Mouse (Mus musculus) kidney, embryonic 14.5 days (tissue): ENCODE data around the gene Cald1. TPM values are rescaled to one million over a fixed set of nuclear protein-coding genes. Genes with fewer than 3 reads are reported as not detected.

ENCODE experiments used
- ATAC-seq: fragments of 200-750 bp; cut with Nextera tagmentation; 2 replicates; pipeline ENCODE4 v1.8.0; 2017; ENCODE audit warnings: moderate number of reproducible peaks, mild to moderate bottlenecking, moderate TSS enrichment, moderate library complexity; ENCODE audit not compliant: low FRiP score, low TSS enrichment
- H3K27ac ChIP-seq: fragments of 300-500 bp; sonication (generic); 2 replicates; pipeline ENCODE4 v1.5.1; 2014; ENCODE audit warnings: low read depth, mild to moderate bottlenecking, low read length, moderate library complexity, mixed read lengths
- H3K27me3 ChIP-seq: fragments of 300-500 bp; sonication (generic); 2 replicates; pipeline ENCODE4 v1.6.1; 2014; ENCODE audit warnings: mild to moderate bottlenecking, low read length; ENCODE audit not compliant: control insufficient read depth, insufficient read depth
- H3K36me3 ChIP-seq: fragments of 300-500 bp; sonication (generic); 2 replicates; pipeline ENCODE4 v1.6.1; 2014; ENCODE audit warnings: low read length, mixed read lengths; ENCODE audit not compliant: control insufficient read depth, insufficient read depth
- H3K4me1 ChIP-seq: fragments of 300-500 bp; sonication (generic); 2 replicates; pipeline ENCODE4 v1.6.1; 2014; ENCODE audit warnings: low read length, mixed read lengths; ENCODE audit not compliant: control insufficient read depth, insufficient read depth
- H3K4me2 ChIP-seq: fragments of 300-500 bp; sonication (generic); replicated peaks from 2 replicates; pipeline ENCODE4 v1.6.1; 2014; ENCODE audit warnings: low read depth, mild to moderate bottlenecking, low read length
- H3K4me3 ChIP-seq: fragments of 300-500 bp; sonication (generic); 2 replicates; pipeline ENCODE4 v1.5.1; 2014; ENCODE audit warnings: mild to moderate bottlenecking, low read length
- H3K9ac ChIP-seq: fragments of 300-500 bp; sonication (generic); 2 replicates; pipeline ENCODE4 v1.6.1; 2014; ENCODE audit warnings: low read depth, mild to moderate bottlenecking, low read length, moderate library complexity
- H3K9me3 ChIP-seq: fragments of 300-500 bp; sonication (generic); 2 replicates; pipeline ENCODE4 v1.6.1; 2016; ENCODE audit warnings: low read length; ENCODE audit not compliant: control insufficient read depth
- WGBS: fragments of 180-500 bp; shearing (Covaris S2); extraction: QIAGEN DNeasy Blood & Tissue Kit; methylation state at CpG from one replicate; pipeline ENCODE4 v1.1.7; 2014; 5-methylcytosine and 5-hydroxymethylcytosine counted together
- polyA plus RNA-seq: library from polyadenylated mRNA; unstranded; fragments of >200 nt; fragmentation: Nextera tagmentation; extraction: Ambion mirVana; gene quantifications from 2 replicates; pipeline ENCODE4 v1.2.1, GENCODE M21; 2014

The Cald1 gene
- polyA plus RNA-seq, 1 experiment from 2014 or later, result 193 TPM

DNA sequence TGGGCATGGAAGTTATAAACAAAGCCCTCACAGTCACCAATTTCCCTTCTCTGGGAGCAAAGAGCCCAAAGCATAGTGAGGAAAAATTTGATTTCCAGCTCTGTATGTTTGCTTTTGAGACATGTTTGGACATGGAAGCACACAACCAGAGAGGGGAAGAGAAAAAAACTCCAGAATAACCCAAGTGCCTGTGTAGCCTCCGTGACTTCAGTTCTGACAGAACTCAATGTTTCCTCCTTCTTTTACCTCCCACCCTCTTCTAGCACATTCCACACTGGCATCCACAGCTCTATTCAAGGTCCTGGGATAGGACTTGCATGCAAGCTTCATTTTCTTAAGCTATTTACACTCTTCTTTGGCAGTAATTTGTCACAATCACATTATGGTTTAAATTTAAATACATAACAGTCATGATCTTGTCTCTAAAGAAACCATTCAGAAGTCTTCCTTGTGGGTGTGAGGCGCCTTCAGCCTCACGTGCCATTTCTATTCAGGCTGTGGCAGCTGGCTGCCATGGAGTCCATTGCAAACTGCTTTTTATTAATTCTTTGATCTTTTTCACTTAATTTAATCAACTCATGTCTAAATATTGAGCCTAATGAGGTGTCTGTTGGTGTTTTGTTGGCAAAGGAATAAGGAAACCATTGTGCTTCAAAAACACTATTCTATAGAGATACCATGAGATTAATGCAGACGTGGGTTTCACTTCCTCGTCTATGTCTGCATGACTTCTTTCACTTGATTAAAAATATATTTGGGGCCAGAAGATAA, 49.9 kb downstream of the Cald1 start:
- Histone ChIP-seq H3K9me3 (no peaks in the 10 kb centered on the region), H3K36me3 (no peaks in the 10 kb centered on the region), H3K4me3 (no peak overlapping the region), H3K4me2 (no peak overlapping the region), H3K27ac (no peak overlapping the region), H3K27me3 (no peaks in the 10 kb centered on the region), H3K4me1 (no peaks in the 10 kb centered on the region), H3K9ac (no peak overlapping the region)
- no peak for ATAC-seq
- WGBS, result 83% methylated on average over 5 of the region's 5 CpGs

DNA sequence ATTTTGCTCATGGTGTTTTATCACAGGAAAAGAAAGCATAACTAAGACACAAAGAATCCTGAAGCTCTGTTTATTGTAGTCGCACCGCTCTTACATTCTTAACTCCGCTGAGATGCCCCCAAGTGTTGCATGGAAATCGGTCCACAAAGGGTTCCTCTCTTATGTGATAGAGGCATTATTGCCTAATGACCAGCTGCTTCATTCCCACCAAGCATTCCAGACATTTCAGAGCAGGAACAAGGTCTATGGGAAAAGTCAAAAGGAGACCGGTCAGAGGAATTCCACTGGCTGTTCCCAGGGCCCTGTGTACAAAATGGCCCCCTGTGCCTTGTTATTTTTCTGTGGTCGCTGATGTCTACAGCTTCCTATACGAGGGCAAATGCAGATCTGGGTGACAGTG, 53.0 kb downstream of the Cald1 start:
- H3K9ac ChIP-seq, result no peak overlapping the region
- H3K27me3 ChIP-seq, result no peaks in the 10 kb centered on the region
- H3K4me1 ChIP-seq, result no peaks in the 10 kb centered on the region
- WGBS, result 79% methylated on average over 7 of the region's 7 CpGs
- no peak overlapping the region for H3K4me3 ChIP-seq
- ATAC-seq, result no peak
- H3K27ac ChIP-seq, result no peak overlapping the region
- no peak overlapping the region for H3K4me2 ChIP-seq
- H3K9me3 ChIP-seq, result no peaks in the 10 kb centered on the region
- no peaks in the 10 kb centered on the region for H3K36me3 ChIP-seq

DNA sequence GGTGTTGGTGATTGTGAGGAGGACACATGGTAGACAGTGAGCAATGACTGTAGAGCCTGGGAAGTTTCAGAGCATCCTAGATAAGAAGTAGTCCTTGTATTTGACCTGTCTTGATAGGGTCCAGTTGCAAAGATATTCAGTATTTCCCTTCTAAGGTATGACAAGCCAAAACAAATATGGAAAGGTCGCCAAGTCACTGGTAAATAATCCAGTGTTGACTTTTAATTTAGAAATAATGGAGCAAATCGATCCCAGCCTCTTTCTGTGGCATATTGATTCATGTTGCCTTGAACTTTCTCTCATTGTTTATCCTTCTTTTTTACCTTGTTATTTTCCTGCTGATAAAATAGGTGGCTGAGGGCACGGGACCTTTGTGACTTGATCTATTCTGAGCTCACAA, 57.4 kb downstream of the Cald1 start:
- no peak overlapping the region for H3K9ac ChIP-seq
- no peaks in the 10 kb centered on the region for H3K4me1 ChIP-seq
- WGBS, result 66% methylated on average over 3 of the region's 3 CpGs
- H3K27ac ChIP-seq, result no peak overlapping the region
- H3K4me3 ChIP-seq, result no peak overlapping the region
- H3K27me3 ChIP-seq, result no peaks in the 10 kb centered on the region
- no peak overlapping the region for H3K4me2 ChIP-seq
- H3K36me3 ChIP-seq, result no peaks in the 10 kb centered on the region
- ATAC-seq, result no peak
- H3K9me3 ChIP-seq, result no peaks in the 10 kb centered on the region

DNA sequence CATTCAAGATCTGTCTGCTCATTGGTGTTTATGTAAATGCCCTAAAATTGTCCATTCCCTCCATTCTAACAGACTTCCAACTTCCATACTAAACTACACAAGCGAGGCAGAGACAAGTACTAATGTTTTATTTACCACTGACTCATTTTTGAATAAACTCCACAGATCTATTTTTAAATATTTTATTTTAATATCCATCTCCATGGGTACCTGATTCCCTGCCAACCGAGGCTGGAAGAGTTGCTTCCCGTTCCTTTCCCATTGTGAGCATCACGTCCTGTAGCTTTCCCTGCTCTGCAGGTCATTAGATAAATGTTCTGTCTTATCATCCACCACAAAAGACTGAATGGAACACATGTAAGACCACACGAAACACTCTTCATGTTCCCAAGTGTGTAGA, 60.5 kb downstream of the Cald1 start:
- Histone ChIP-seq H3K9ac (no peak overlapping the region), H3K27me3 (no peaks in the 10 kb centered on the region), H3K36me3 (no peaks in the 10 kb centered on the region), H3K27ac (no peak overlapping the region), H3K4me1 (no peaks in the 10 kb centered on the region), H3K4me3 (no peak overlapping the region), H3K9me3 (no peaks in the 10 kb centered on the region), H3K4me2 (no peak overlapping the region)
- WGBS, result 93% methylated on average over 5 of the region's 5 CpGs
- ATAC-seq, result no peak

DNA sequence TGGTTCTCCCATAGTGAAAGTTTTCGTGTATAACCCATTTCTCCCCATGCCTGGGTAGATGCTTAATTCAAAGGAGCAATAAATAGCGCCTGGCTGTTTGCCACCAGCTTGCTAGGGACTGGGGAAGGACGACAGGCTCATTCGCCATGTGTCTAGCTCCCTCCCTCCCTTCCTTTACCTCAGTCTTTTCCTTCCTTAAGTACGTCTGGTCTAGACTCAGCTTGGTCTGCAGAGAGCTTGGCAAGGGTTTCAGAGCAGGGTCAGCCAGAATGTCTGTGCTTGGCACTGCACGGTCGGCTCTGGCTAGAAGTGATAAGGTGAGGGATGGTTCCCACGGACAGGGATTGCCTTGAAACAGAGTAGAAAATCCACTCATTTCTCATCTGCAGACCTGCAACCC, 62.4 kb downstream of the Cald1 start:
- 44% methylated on average over 8 of the region's 8 CpGs for WGBS
- ATAC-seq, result no peak
- no peak overlapping the region for H3K27ac ChIP-seq
- no peak overlapping the region for H3K4me3 ChIP-seq
- no peak overlapping the region for H3K9ac ChIP-seq
- H3K9me3 ChIP-seq, result no peaks in the 10 kb centered on the region
- no peaks in the 10 kb centered on the region for H3K4me1 ChIP-seq
- H3K36me3 ChIP-seq, result no peaks in the 10 kb centered on the region
- no peaks in the 10 kb centered on the region for H3K27me3 ChIP-seq
- H3K4me2 ChIP-seq, result no peak overlapping the region

- H3K4me2 ChIP-seq, result no peak overlapping the region
- no peaks in the 10 kb centered on the region for H3K4me1 ChIP-seq
- H3K27me3 ChIP-seq, result no peaks in the 10 kb centered on the region
- ATAC-seq, result no peak
- 33% methylated on average over 6 of the region's 6 CpGs for WGBS
- H3K9ac ChIP-seq, result no peak overlapping the region
- no peak overlapping the region for H3K4me3 ChIP-seq
- H3K27ac ChIP-seq, result no peak overlapping the region
- no peaks in the 10 kb centered on the region for H3K36me3 ChIP-seq
- no peaks in the 10 kb centered on the region for H3K9me3 ChIP-seq
Observed at GRCm38 (mm10) chr6:34662626-34663025, 64.3 kb downstream of the Cald1 start.

- Histone ChIP-seq H3K9ac (no peak overlapping the region), H3K27ac (no peak overlapping the region), H3K4me2 (no peak overlapping the region), H3K36me3 (no peaks in the 10 kb centered on the region), H3K27me3 (no peaks in the 10 kb centered on the region), H3K4me1 (0 out of 2 replicates have a peak, but pooled peaks cover 2% of the 10 kb centered on the region), H3K4me3 (no peak overlapping the region), H3K9me3 (no peaks in the 10 kb centered on the region)
- no peak for ATAC-seq
- 81% methylated on average over 4 of the region's 4 CpGs for WGBS
Observed at GRCm38 (mm10) chr6:34664291-34664690, 66.0 kb downstream of the Cald1 start.

DNA sequence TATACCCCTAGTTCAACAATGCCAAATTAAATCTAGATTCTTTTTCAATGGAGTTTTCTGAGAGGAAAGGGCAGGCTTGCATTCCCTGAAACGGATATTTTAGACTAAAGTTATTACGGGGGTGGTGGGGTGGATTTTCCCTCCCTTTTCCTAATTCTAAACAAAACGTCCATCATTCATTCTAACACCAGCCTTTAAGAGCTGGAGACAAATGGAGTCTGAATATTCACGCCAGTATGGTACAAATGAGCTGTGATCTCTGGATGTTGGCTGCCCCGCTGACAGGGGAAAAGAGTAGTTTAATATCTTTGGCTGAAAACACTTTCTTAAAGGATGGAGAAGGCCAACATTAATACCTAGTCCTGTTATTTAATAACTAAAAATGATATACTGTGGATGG, 66.4 kb downstream of the Cald1 start:
- Histone ChIP-seq H3K36me3 (no peaks in the 10 kb centered on the region), H3K27ac (no peak overlapping the region), H3K27me3 (no peaks in the 10 kb centered on the region), H3K4me3 (no peak overlapping the region), H3K4me2 (no peak overlapping the region), H3K4me1 (peaks cover 7% of the 10 kb centered on the region; the same call in 1 of the 2 replicates), H3K9me3 (no peaks in the 10 kb centered on the region), H3K9ac (no peak overlapping the region)
- ATAC-seq, result no peak
- WGBS, result 40% methylated on average over 5 of the region's 5 CpGs

GRCm38 (mm10) chr6:34668739-34669254, 70.5 kb downstream of the Cald1 start:
- 65% methylated on average over 5 of the region's 5 CpGs for whole genome bisulfite sequencing

More at GRCm38 (mm10) chr6:34668739-34669254, 70.5 kb downstream of the Cald1 start:
- no peak overlapping the region for H3K9ac ChIP-seq
- ATAC-seq, result peak; percentile 86; the same call in 1 of the 2 replicates
- H3K36me3 ChIP-seq, result no peaks in the 10 kb centered on the region
- H3K27me3 ChIP-seq, result no peaks in the 10 kb centered on the region
- H3K9me3 ChIP-seq, result no peaks in the 10 kb centered on the region
- no peak overlapping the region for H3K4me2 ChIP-seq
- H3K27ac ChIP-seq, result 0 out of 2 replicates have a peak overlapping the region, but pooled peaks have one; percentile 4
- no peak overlapping the region for H3K4me3 ChIP-seq
- H3K4me1 ChIP-seq, result peaks cover 8% of the 10 kb centered on the region; the same call in 1 of the 2 replicates
